Mouse (Mus musculus): ENCODE measurements around the gene Ovol1. TPM values are rescaled to one million over a fixed set of nuclear protein-coding genes. Genes with fewer than 3 reads are reported as not detected.
A peak's percentile ranks its signal among the peaks of the same experiment; 100 is the strongest.

Gene Ovol1
- polyA plus RNA-seq, 1 experiment from 2014 or later, result not detected

GRCm38 (mm10) chr19:5567180-5567533, 6.7 kb upstream of the Ovol1 start:
- peaks cover 29% of the 10 kb centered on the region for H3K4me1 ChIP-seq (replicated peaks)
- H3K4me3 ChIP-seq, result peak overlapping the region; percentile 69
- H3K9me3 ChIP-seq, result no peaks in the 10 kb centered on the region
- H3K9ac ChIP-seq, result peak overlapping the region; percentile 85
- H3K4me2 ChIP-seq, result peak overlapping the region; percentile 86
- 1% methylated on average over 25 of the region's 26 CpGs for WGBS
- peaks cover 56% of the 10 kb centered on the region for H3K27me3 ChIP-seq
- ATAC-seq (ENCODE audit: low FRiP score), result no peak; the same call in 1 of the 2 replicates
- H3K27ac ChIP-seq, result peak overlapping the region; percentile 89
- H3K36me3 ChIP-seq, result peaks cover 20% of the 10 kb centered on the region

GRCm38 (mm10) chr19:5566316-5566715, 5.9 kb upstream of the Ovol1 start:
- Histone ChIP-seq H3K27ac (no peak overlapping the region), H3K4me3 (no peak overlapping the region), H3K9me3 (no peaks in the 10 kb centered on the region), H3K4me1 (replicated peaks) (peaks cover 29% of the 10 kb centered on the region), H3K36me3 (peaks cover 20% of the 10 kb centered on the region), H3K4me2 (no peak overlapping the region), H3K27me3 (peaks cover 64% of the 10 kb centered on the region), H3K9ac (no peak overlapping the region)
- 53% methylated on average over 5 of the region's 5 CpGs for WGBS
- ATAC-seq (ENCODE audit: low FRiP score), result no peak

GRCm38 (mm10) chr19:5562776-5563175, 2.3 kb upstream of the Ovol1 start:
- Histone ChIP-seq H3K27me3 (peaks cover 89% of the 10 kb centered on the region), H3K27ac (no peak overlapping the region), H3K4me2 (no peak overlapping the region), H3K9me3 (no peaks in the 10 kb centered on the region), H3K9ac (no peak overlapping the region), H3K4me3 (no peak overlapping the region), H3K4me1 (replicated peaks) (peaks cover 30% of the 10 kb centered on the region), H3K36me3 (no peaks in the 10 kb centered on the region)
- no peak for ATAC-seq (ENCODE audit: low FRiP score)
- WGBS, result 86% methylated on average over 10 of the region's 10 CpGs

GRCm38 (mm10) chr19:5561886-5562285, 1.4 kb upstream of the Ovol1 start:
- Histone ChIP-seq H3K4me3 (no peak overlapping the region), H3K4me2 (no peak overlapping the region), H3K9ac (no peak overlapping the region), H3K27ac (no peak overlapping the region), H3K27me3 (peaks cover 98% of the 10 kb centered on the region), H3K4me1 (replicated peaks) (peaks cover 23% of the 10 kb centered on the region), H3K36me3 (no peaks in the 10 kb centered on the region), H3K9me3 (no peaks in the 10 kb centered on the region)
- no peak for ATAC-seq (ENCODE audit: low FRiP score)
- WGBS, result 60% methylated on average over 3 of the region's 3 CpGs

GRCm38 (mm10) chr19:5561252-5561790, 875 bp upstream of the Ovol1 start:
- H3K36me3 ChIP-seq, result no peaks in the 10 kb centered on the region
- peaks cover 18% of the 10 kb centered on the region for H3K4me1 ChIP-seq (replicated peaks)
- peak overlapping the region; percentile 61 for H3K4me2 ChIP-seq
- WGBS, result 20% methylated on average over 10 of the region's 10 CpGs
- peak overlapping the region; percentile 36; the same call in 1 of the 2 replicates for H3K4me3 ChIP-seq
- no peaks in the 10 kb centered on the region for H3K9me3 ChIP-seq
- H3K9ac ChIP-seq, result peak overlapping the region; percentile 58; the same call in 1 of the 2 replicates
- peaks cover 100% of the 10 kb centered on the region for H3K27me3 ChIP-seq
- no peak for ATAC-seq (ENCODE audit: low FRiP score)
- no peak overlapping the region for H3K27ac ChIP-seq

GRCm38 (mm10) chr19:5559631-5560456, 602 bp downstream of the Ovol1 start:
- peak overlapping the region; percentile 51; the same call in 1 of the 2 replicates for H3K9ac ChIP-seq
- H3K4me3 ChIP-seq, result peak overlapping the region; percentile 36
- H3K27me3 ChIP-seq, result peaks cover 100% of the 10 kb centered on the region
- H3K4me2 ChIP-seq, result peak overlapping the region; percentile 61
- no peaks in the 10 kb centered on the region for H3K36me3 ChIP-seq
- H3K27ac ChIP-seq, result no peak overlapping the region
- ATAC-seq (ENCODE audit: low FRiP score), result no peak
- WGBS, result under 1% methylated on average over 69 of the region's 69 CpGs
- H3K9me3 ChIP-seq, result no peaks in the 10 kb centered on the region
- peaks cover 18% of the 10 kb centered on the region for H3K4me1 ChIP-seq (replicated peaks)

GRCm38 (mm10) chr19:5559229-5559628, 1.2 kb downstream of the Ovol1 start:
- ATAC-seq (ENCODE audit: low FRiP score), result no peak
- Histone ChIP-seq H3K27me3 (peaks cover 98% of the 10 kb centered on the region), H3K4me1 (replicated peaks) (peaks cover 18% of the 10 kb centered on the region), H3K9me3 (no peaks in the 10 kb centered on the region), H3K4me3 (no peak overlapping the region), H3K27ac (no peak overlapping the region), H3K4me2 (no peak overlapping the region), H3K9ac (no peak overlapping the region), H3K36me3 (no peaks in the 10 kb centered on the region)
- 17% methylated on average over 8 of the region's 8 CpGs for WGBS

GRCm38 (mm10) chr19:5558770-5559169, 1.7 kb downstream of the Ovol1 start:
- Histone ChIP-seq H3K9ac (no peak overlapping the region), H3K27ac (no peak overlapping the region), H3K27me3 (peaks cover 95% of the 10 kb centered on the region), H3K4me3 (no peak overlapping the region), H3K9me3 (no peaks in the 10 kb centered on the region), H3K4me2 (no peak overlapping the region), H3K4me1 (replicated peaks) (peaks cover 18% of the 10 kb centered on the region), H3K36me3 (no peaks in the 10 kb centered on the region)
- ATAC-seq (ENCODE audit: low FRiP score), result no peak
- 56% methylated on average over 8 of the region's 8 CpGs for WGBS

- Histone ChIP-seq H3K4me2 (no peak overlapping the region), H3K4me1 (replicated peaks) (peaks cover 18% of the 10 kb centered on the region), H3K27ac (no peak overlapping the region), H3K36me3 (no peaks in the 10 kb centered on the region), H3K9ac (no peak overlapping the region), H3K4me3 (no peak overlapping the region), H3K9me3 (no peaks in the 10 kb centered on the region), H3K27me3 (peaks cover 89% of the 10 kb centered on the region)
- ATAC-seq (ENCODE audit: low FRiP score), result no peak
- 44% methylated on average over 7 of the region's 7 CpGs for WGBS
Measured at GRCm38 (mm10) chr19:5558169-5558568, 2.3 kb downstream of the Ovol1 start.

GRCm38 (mm10) chr19:5554212-5554611, 6.2 kb downstream of the Ovol1 start:
- H3K27ac ChIP-seq, result no peak overlapping the region
- H3K9me3 ChIP-seq, result no peaks in the 10 kb centered on the region
- H3K36me3 ChIP-seq, result no peaks in the 10 kb centered on the region
- peaks cover 60% of the 10 kb centered on the region for H3K27me3 ChIP-seq
- H3K4me3 ChIP-seq, result no peak overlapping the region
- no peak for ATAC-seq (ENCODE audit: low FRiP score)
- H3K4me2 ChIP-seq, result no peak overlapping the region
- no peak overlapping the region for H3K9ac ChIP-seq
- no peaks in the 10 kb centered on the region for H3K4me1 ChIP-seq (replicated peaks)
- 83% methylated on average over 14 of the region's 14 CpGs for WGBS

GRCm38 (mm10) chr19:5553802-5554201, 6.6 kb downstream of the Ovol1 start:
- H3K27me3 ChIP-seq, result peaks cover 56% of the 10 kb centered on the region

GRCm38 (mm10) chr19:5547471-5548056, 12.9 kb downstream of the Ovol1 start:
- Histone ChIP-seq H3K27ac (no peak overlapping the region), H3K4me3 (no peak overlapping the region), H3K9ac (no peak overlapping the region), H3K4me2 (no peak overlapping the region), H3K4me1 (replicated peaks) (no peaks in the 10 kb centered on the region), H3K36me3 (no peaks in the 10 kb centered on the region), H3K27me3 (0 out of 2 replicates have a peak, but pooled peaks cover 20% of the 10 kb centered on the region), H3K9me3 (no peaks in the 10 kb centered on the region)
- WGBS, result 74% methylated on average over 4 of the region's 4 CpGs
- no peak for ATAC-seq (ENCODE audit: low FRiP score)

More at GRCm38 (mm10) chr19:5553802-5554201, 6.6 kb downstream of the Ovol1 start:
- Histone ChIP-seq H3K9me3 (no peaks in the 10 kb centered on the region), H3K4me2 (no peak overlapping the region), H3K4me1 (replicated peaks) (no peaks in the 10 kb centered on the region), H3K36me3 (no peaks in the 10 kb centered on the region), H3K9ac (no peak overlapping the region), H3K4me3 (no peak overlapping the region), H3K27ac (no peak overlapping the region)
- WGBS, result 73% methylated on average over 8 of the region's 8 CpGs
- ATAC-seq (ENCODE audit: low FRiP score), result no peak

All from hindbrain, embryonic 13.5 days (tissue).